Mouse (Mus musculus): ENCODE data around the gene Afm. TPM values are rescaled to one million over a fixed set of nuclear protein-coding genes. Genes with fewer than 3 reads are reported as not detected.

Gene Afm
- total and polyA plus RNA-seq, 2 experiments from 2014 or later, result not detected

DNA sequence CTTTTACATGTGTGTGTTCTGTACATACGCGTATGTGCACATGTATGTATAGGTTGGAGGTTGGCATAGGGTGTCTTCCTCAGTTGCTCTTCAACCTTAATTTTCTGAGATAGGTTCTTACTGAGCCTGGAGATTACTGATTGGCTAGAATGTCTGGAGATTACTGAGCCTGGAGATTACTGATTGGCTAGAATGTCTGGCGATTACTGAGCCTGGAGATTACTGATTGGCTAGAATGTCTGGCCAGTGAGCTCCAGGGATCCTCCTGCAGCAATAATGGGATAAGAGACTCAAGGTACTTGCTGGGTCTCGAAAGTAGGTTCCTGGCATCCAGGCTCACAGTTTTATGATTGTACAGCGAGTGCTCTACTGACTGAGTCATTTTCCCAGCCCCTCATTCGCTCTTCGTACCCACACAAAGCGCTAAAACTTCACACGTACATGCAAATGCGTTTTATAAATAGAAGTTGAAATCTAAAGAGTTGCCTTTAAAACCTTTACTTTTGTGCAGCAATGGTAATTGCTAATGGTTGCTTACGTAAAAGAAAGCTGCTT, 43.1 kb downstream of the Afm start:
- no peak overlapping the region for H3K9ac ChIP-seq (replicated peaks; ENCODE audit: low read length, poor library complexity, severe bottlenecking)
- ATAC-seq (ENCODE audit: low FRiP score), result no peak
- no peaks in the 10 kb centered on the region for H3K4me1 ChIP-seq (ENCODE audit: insufficient read depth, low read length)
- WGBS, result 94% methylated on average over 11 of the region's 11 CpGs
- no peak for TF ChIP-seq CTCF (IDR thresholded peaks at IDR 0.05)
- no peak for DNase-seq (ENCODE audit: low spot score)
- H3K4me2 ChIP-seq (ENCODE audit: low read depth, low read length, poor library complexity, severe bottlenecking), result no peak overlapping the region
- no peak overlapping the region for H3K4me3 ChIP-seq (ENCODE audit: low read depth, low read length)
- no peaks in the 10 kb centered on the region for H3K27me3 ChIP-seq (ENCODE audit: insufficient read depth, low read length)
- H3K9me3 ChIP-seq (ENCODE audit: low read length), result no peaks in the 10 kb centered on the region
- H3K36me3 ChIP-seq (ENCODE audit: insufficient read depth, low read length), result no peaks in the 10 kb centered on the region
- H3K27ac ChIP-seq (ENCODE audit: low read depth, low read length), result no peak overlapping the region

DNA sequence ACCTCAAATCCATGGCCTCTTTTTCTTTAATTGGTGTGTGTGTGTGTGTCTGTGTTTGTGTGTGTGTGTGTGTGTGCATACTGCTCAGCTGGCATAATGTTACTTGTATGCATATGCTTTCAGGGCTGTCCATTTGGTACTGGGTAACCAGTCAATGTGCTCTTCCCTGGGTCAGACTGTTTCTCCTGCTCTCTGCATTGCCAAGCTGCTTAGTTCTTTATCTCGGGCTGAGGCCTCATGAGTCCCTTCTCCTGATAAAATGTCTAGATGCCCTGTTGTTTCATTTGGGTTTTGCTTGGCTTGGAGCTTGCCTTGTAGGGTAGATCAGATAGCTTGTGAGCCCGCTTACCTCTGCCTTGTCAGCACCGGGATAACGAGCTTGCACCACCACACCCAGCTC, 44.1 kb downstream of the Afm start:
- no peak for TF ChIP-seq CTCF (IDR thresholded peaks at IDR 0.05)
- no peak overlapping the region for H3K9ac ChIP-seq (replicated peaks; ENCODE audit: low read length, poor library complexity, severe bottlenecking)
- no peaks in the 10 kb centered on the region for H3K4me1 ChIP-seq (ENCODE audit: insufficient read depth, low read length)
- ATAC-seq (ENCODE audit: low FRiP score), result no peak
- 87% methylated on average over 4 of the region's 4 CpGs for WGBS
- no peaks in the 10 kb centered on the region for H3K9me3 ChIP-seq (ENCODE audit: low read length)
- no peak for DNase-seq (ENCODE audit: low spot score)
- H3K4me3 ChIP-seq (ENCODE audit: low read depth, low read length), result no peak overlapping the region
- H3K4me2 ChIP-seq (ENCODE audit: low read depth, low read length, poor library complexity, severe bottlenecking), result no peak overlapping the region
- no peak overlapping the region for H3K27ac ChIP-seq (ENCODE audit: low read depth, low read length)
- H3K27me3 ChIP-seq (ENCODE audit: insufficient read depth, low read length), result no peaks in the 10 kb centered on the region
- H3K36me3 ChIP-seq (ENCODE audit: insufficient read depth, low read length), result no peaks in the 10 kb centered on the region

DNA sequence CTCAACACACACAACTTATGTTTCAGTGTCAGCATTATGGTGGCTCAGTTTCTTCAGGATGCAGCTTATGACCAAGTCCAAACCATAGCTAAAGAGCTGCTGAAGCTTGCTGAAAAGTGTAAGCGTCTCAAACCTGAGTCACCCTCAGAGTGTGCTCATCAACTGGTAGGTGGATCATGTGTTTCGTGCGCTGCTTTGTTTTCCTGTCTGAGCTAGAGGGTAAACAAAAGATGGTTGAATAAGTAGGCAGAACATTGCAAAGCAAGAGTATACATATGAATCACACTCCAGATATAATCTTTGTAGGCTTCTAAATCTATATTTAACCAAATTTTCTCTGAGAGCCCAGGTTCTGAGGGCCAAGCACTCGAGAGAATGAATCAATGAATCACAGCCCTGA, 45.4 kb downstream of the Afm start:
- H3K36me3 ChIP-seq (ENCODE audit: insufficient read depth, low read length), result no peaks in the 10 kb centered on the region
- TF ChIP-seq CTCF (IDR thresholded peaks at IDR 0.05), result no peak
- H3K4me3 ChIP-seq (ENCODE audit: low read depth, low read length), result no peak overlapping the region
- ATAC-seq (ENCODE audit: low FRiP score), result no peak
- no peak for DNase-seq (ENCODE audit: low spot score)
- H3K4me2 ChIP-seq (ENCODE audit: low read depth, low read length, poor library complexity, severe bottlenecking), result no peak overlapping the region
- H3K9ac ChIP-seq (replicated peaks; ENCODE audit: low read length, poor library complexity, severe bottlenecking), result no peak overlapping the region
- no peaks in the 10 kb centered on the region for H3K9me3 ChIP-seq (ENCODE audit: low read length)
- WGBS, result 87% methylated on average over 4 of the region's 4 CpGs
- H3K27ac ChIP-seq (ENCODE audit: low read depth, low read length), result no peak overlapping the region
- H3K4me1 ChIP-seq (ENCODE audit: insufficient read depth, low read length), result no peaks in the 10 kb centered on the region
- no peaks in the 10 kb centered on the region for H3K27me3 ChIP-seq (ENCODE audit: insufficient read depth, low read length)

DNA sequence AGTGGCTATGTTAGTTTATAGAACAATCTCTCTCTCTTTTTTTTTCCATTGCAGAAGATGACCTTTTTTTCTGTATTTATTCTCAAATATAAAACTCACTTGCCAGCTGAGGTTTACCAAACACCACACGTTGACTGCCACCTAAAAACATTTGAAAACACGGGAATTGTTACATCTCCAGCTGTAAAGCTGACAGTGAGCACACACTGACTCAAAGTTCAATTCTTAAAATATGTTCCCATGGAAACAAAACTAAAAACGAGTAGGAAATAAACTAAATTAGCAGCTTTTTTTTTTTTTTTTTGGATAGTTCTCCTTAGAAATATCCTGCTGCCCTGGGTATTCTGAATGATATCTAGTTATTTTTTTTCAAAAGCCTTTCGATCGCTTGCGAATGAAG, 46.5 kb downstream of the Afm start:
- Histone ChIP-seq H3K27ac (ENCODE audit: low read depth, low read length) (no peak overlapping the region), H3K4me3 (ENCODE audit: low read depth, low read length) (no peak overlapping the region), H3K4me1 (ENCODE audit: insufficient read depth, low read length) (no peaks in the 10 kb centered on the region), H3K9ac (replicated peaks; ENCODE audit: low read length, poor library complexity, severe bottlenecking) (no peak overlapping the region), H3K4me2 (ENCODE audit: low read depth, low read length, poor library complexity, severe bottlenecking) (no peak overlapping the region), H3K27me3 (ENCODE audit: insufficient read depth, low read length) (no peaks in the 10 kb centered on the region), H3K9me3 (ENCODE audit: low read length) (no peaks in the 10 kb centered on the region), H3K36me3 (ENCODE audit: insufficient read depth, low read length) (no peaks in the 10 kb centered on the region)
- 81% methylated on average over 6 of the region's 6 CpGs for WGBS
- no peak for TF ChIP-seq CTCF (IDR thresholded peaks at IDR 0.05)
- DNase-seq (ENCODE audit: low spot score) (no peak), ATAC-seq (ENCODE audit: low FRiP score) (no peak)

DNA sequence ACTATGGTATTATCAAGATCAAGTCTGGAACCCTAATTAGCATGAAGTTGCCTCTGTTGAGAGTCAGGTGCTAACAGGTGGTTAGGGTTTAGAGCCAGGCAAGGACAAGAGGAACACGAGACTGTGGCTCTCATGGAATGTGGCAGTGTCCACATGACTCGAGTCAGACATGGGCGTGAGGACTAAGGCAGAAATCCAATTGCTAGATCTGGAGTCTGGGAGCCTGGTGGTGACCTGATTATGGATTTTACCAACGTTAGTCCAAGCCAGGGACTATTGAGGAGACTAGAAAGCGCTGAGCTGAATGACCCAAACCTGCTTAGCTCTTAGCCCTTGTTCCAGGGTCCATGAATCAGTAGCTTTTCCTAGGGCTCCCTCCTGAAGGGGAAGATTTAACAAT, 49.1 kb downstream of the Afm start:
- Histone ChIP-seq H3K9ac (replicated peaks; ENCODE audit: low read length, poor library complexity, severe bottlenecking) (no peak overlapping the region), H3K27me3 (ENCODE audit: insufficient read depth, low read length) (no peaks in the 10 kb centered on the region), H3K36me3 (ENCODE audit: insufficient read depth, low read length) (no peaks in the 10 kb centered on the region), H3K4me1 (ENCODE audit: insufficient read depth, low read length) (no peaks in the 10 kb centered on the region), H3K27ac (ENCODE audit: low read depth, low read length) (no peak overlapping the region), H3K4me3 (ENCODE audit: low read depth, low read length) (no peak overlapping the region), H3K9me3 (ENCODE audit: low read length) (no peaks in the 10 kb centered on the region), H3K4me2 (ENCODE audit: low read depth, low read length, poor library complexity, severe bottlenecking) (no peak overlapping the region)
- 87% methylated on average over 5 of the region's 5 CpGs for WGBS
- no peak for TF ChIP-seq CTCF (IDR thresholded peaks at IDR 0.05)
- ATAC-seq (ENCODE audit: low FRiP score), result no peak
- DNase-seq (ENCODE audit: low spot score), result no peak

DNA sequence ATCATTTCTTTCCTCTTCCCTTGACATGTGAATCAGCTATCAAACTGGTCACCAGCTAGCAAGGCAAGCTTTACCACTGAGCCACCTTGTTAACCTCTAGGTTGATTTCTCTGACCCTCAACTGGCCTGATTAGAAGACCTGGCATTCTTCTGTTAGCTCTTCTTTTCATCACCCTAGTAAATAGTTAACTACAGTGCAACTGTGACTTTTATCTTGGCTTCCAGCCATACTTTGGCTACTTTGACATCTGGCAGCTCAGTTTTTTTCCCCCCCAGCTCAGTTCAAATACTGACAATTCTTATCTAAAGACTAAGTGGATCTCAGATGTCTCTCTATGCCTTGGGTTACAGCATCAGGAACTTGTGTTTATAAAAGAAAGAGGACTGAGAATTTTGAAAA, 49.6 kb downstream of the Afm start:
- peak; percentile 19 for DNase-seq (ENCODE audit: low spot score)
- Histone ChIP-seq H3K9me3 (ENCODE audit: low read length) (no peaks in the 10 kb centered on the region), H3K27me3 (ENCODE audit: insufficient read depth, low read length) (no peaks in the 10 kb centered on the region), H3K4me1 (ENCODE audit: insufficient read depth, low read length) (no peaks in the 10 kb centered on the region), H3K4me2 (ENCODE audit: low read depth, low read length, poor library complexity, severe bottlenecking) (no peak overlapping the region), H3K27ac (ENCODE audit: low read depth, low read length) (no peak overlapping the region), H3K9ac (replicated peaks; ENCODE audit: low read length, poor library complexity, severe bottlenecking) (no peak overlapping the region), H3K4me3 (ENCODE audit: low read depth, low read length) (no peak overlapping the region), H3K36me3 (ENCODE audit: insufficient read depth, low read length) (no peaks in the 10 kb centered on the region)
- no peak for TF ChIP-seq CTCF (IDR thresholded peaks at IDR 0.05)
- ATAC-seq (ENCODE audit: low FRiP score), result no peak
